Mouse (Mus musculus) cortical plate, adult 2 months (tissue): ENCODE results near the gene Tmem198b. TPM values are rescaled to one million over a fixed set of nuclear protein-coding genes. Genes with fewer than 3 reads are reported as not detected.

Source experiments
- H3K27ac ChIP-seq: fragments of 200-500 bp; 2 replicates; pipeline ENCODE4 v1.5.1; 2012; ENCODE audit warnings: low read length, control low read depth, inconsistent platforms; ENCODE audit not compliant: insufficient read depth
- H3K4me1 ChIP-seq: fragments of 200-500 bp; 2 replicates; pipeline ENCODE4 v1.6.1; 2011; ENCODE audit warnings: low read length; ENCODE audit not compliant: control insufficient read depth, insufficient read depth
- H3K4me3 ChIP-seq: fragments of 200-500 bp; 2 replicates; pipeline ENCODE4 v1.5.1; 2011; ENCODE audit warnings: mild to moderate bottlenecking, low read length, control low read depth; ENCODE audit not compliant: insufficient read depth
- CTCF ChIP-seq: fragments of 200-500 bp; IDR thresholded peaks from 2 replicates; pipeline ENCODE4 v1.5.1; 2011; ENCODE audit warnings: mild to moderate bottlenecking, control low read depth, low read length; ENCODE audit not compliant: insufficient read depth; ENCODE audit errors: extremely low read depth
- POLR2A ChIP-seq: fragments of 200-500 bp; IDR thresholded peaks from 2 replicates; pipeline ENCODE4 v1.6.1; 2011; ENCODE audit warnings: mild to moderate bottlenecking, low read length, control low read depth; ENCODE audit not compliant: insufficient read depth; ENCODE audit errors: extremely low read depth
- polyA plus RNA-seq: library from polyadenylated mRNA; depleted of rRNA; stranded (reverse); fragments of >200 nt; gene quantifications from 2 replicates; pipeline ENCODE4 v1.2.3, GENCODE M21; 2012; rRNA removed

The Tmem198b gene
- polyA plus RNA-seq, 1 experiment, result 12.7 TPM

DNA sequence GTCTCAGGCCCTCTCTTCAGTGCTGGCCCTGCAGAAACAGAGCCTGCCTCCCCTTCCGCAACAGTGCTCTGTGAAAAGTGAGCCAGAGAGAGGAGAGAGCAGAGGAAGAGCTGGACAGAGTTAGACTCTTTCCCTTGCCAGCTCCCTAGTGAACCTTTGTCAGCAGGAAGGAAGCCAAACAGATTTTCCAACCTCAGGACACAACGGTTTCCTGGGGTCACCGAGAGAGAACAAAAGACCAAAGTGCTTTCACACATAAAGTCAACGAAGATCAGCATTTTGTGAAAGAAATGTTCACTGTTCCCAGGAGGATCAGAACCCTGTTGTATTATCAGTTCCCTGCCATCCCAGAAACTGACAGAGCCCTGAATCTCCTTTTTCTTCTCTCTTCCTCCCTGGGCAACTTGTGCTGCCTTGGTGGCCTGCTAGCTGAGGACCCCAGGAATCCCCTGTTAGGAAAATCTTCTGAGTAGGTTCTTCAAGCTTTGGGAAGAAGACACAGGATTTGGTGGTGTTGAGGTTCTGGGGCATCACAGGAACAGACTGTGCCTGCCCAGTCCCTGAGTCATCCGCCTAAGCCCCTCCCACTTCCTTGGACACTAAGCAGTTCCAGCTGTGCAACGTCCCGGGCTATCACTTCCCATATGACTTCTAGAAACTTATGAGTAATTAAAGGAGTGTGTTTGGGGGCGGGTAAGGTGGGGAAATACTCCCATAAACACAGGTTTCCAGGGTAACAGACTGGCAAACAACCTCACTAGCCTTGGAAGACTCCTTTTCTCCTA lies 25.0 kb downstream of the Tmem198b start:
- Histone ChIP-seq H3K4me1 (no peaks in the 10 kb centered on the region), H3K27ac (peak overlapping the region; percentile 35; the same call in 1 of the 2 replicates), H3K4me3 (no peak overlapping the region)
- no peak for TF ChIP-seq CTCF

DNA sequence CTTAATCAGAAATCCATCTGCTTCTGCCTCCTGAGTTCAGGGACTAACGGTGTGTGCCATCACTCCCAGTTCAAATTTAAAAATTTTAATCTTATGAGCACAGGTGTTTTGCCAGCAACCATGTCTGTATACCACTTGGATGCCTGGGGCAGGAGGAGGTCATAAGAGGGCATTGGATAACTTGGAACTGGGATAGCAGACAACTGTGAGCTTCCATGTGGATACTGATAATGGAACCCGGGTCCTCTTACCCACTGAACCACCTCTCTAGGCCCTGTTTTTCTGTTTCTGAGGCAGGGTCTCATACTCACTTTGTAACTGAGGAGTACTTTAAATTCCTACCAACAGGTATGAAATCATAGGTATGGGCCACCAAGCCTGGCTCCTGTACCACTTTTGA lies 25.7 kb downstream of the Tmem198b start:
- Histone ChIP-seq H3K4me3 (no peak overlapping the region), H3K27ac (no peak overlapping the region), H3K4me1 (no peaks in the 10 kb centered on the region)
- TF ChIP-seq POLR2A (no peak), CTCF (no peak)

DNA sequence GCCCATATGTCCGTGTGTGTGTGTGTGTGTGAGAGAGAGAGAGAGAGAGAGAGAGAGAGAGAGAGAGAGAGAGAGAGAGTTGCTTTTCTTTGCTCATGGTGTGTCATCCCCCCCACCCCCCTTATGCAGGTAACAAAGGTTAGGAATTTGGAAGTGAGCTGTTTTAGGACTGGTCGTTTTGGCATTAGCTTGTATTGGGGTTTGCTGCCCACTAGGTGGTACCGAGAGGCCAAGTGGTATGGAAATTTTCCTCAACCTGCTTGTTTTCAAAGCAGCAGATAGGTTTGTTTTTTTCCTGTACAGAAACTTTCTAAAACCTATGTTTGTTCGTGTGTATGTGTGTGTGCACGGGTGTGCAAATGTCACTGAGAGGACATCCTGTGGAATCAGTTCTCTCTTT lies 30.5 kb downstream of the Tmem198b start:
- Histone ChIP-seq H3K27ac (no peak overlapping the region), H3K4me3 (no peak overlapping the region), H3K4me1 (no peaks in the 10 kb centered on the region)
- TF ChIP-seq POLR2A (no peak), CTCF (no peak)

DNA sequence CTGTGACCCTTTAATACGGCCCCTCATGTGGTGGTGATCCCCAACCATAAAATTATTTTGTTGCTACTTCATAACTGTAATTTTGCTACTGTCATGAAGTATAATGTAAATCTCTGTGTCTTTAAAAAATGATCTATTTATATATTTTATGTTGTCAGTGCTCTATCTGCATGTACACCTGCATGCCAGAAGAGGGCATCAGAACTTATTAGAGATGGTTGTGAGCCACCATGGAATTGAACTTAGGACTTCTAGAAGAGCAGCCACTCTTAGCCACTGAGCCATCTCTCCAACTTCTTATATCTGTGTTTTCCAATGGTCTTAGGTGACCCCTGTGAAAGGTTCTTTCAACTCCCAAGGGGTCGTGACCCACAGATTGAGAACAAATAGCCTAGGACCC lies 31.3 kb downstream of the Tmem198b start:
- Histone ChIP-seq H3K27ac (no peak overlapping the region), H3K4me1 (no peaks in the 10 kb centered on the region), H3K4me3 (no peak overlapping the region)
- TF ChIP-seq POLR2A (no peak), CTCF (no peak)

Other genes starting within 250 kb of the Tmem198b start
- gene Pa2g4, start 238.4 kb downstream of the Tmem198b start, polyA plus RNA-seq, result 67.5 and 71.0 TPM in 2 replicates
- 7.6 and 9.1 TPM in 2 replicates for gene Erbb3, start 214.7 kb downstream of the Tmem198b start, polyA plus RNA-seq
- 354 and 390 TPM in 2 replicates for gene Rps26, start 177.6 kb downstream of the Tmem198b start, polyA plus RNA-seq
- 8.3 and 9.2 TPM in 2 replicates for gene Ikzf4, start 158.4 kb downstream of the Tmem198b start, polyA plus RNA-seq
- 11.3 and 12.1 TPM in 2 replicates for gene Suox, start 130.3 kb downstream of the Tmem198b start, polyA plus RNA-seq
- 120 and 125 TPM in 2 replicates for gene Rab5b, start 108.1 kb downstream of the Tmem198b start, polyA plus RNA-seq
- gene Pmel, start 100.2 kb downstream of the Tmem198b start, polyA plus RNA-seq, result 0.61 and 0.66 TPM in 2 replicates
- 4.5 and 4.6 TPM in 2 replicates for gene Cdk2, start 99.3 kb downstream of the Tmem198b start, polyA plus RNA-seq
- gene Dgka, start 59.5 kb downstream of the Tmem198b start, polyA plus RNA-seq, result 13.2 and 15.5 TPM in 2 replicates
- gene Pym1, start 56.5 kb downstream of the Tmem198b start, polyA plus RNA-seq, result 39.4 and 41.1 TPM in 2 replicates
- 0.38 and 0.57 TPM in 2 replicates for gene Mmp19, start 13.5 kb downstream of the Tmem198b start, polyA plus RNA-seq
- gene Dnajc14, start 308 bp downstream of the Tmem198b start, polyA plus RNA-seq, result 23.0 and 23.9 TPM in 2 replicates
- gene Sarnp, start 13.0 kb upstream of the Tmem198b start, polyA plus RNA-seq, result 50.1 and 53.4 TPM in 2 replicates
- gene Ormdl2, start 17.3 kb upstream of the Tmem198b start, polyA plus RNA-seq, result 18.3 and 20.3 TPM in 2 replicates
- gene Gdf11, start 87.3 kb upstream of the Tmem198b start, polyA plus RNA-seq, result 7.2 TPM in 2 replicates
- gene Cd63, start 96.6 kb upstream of the Tmem198b start, polyA plus RNA-seq, result 76.2 and 79.5 TPM in 2 replicates
- 12.7 and 13.0 TPM in 2 replicates for gene Rdh5, start 118.5 kb upstream of the Tmem198b start, polyA plus RNA-seq
- 221 and 224 TPM in 2 replicates for gene Bloc1s1, start 119.7 kb upstream of the Tmem198b start, polyA plus RNA-seq
- gene Itga7, start 129.4 kb upstream of the Tmem198b start, polyA plus RNA-seq, result 24.3 and 24.9 TPM in 2 replicates
- gene Mettl7b, start 156.6 kb upstream of the Tmem198b start, polyA plus RNA-seq, result not detected in 2 replicates
- not detected in 2 replicates for gene Olfr9, start 185.1 kb upstream of the Tmem198b start, polyA plus RNA-seq
- not detected in 2 replicates for gene Olfr763, start 206.4 kb upstream of the Tmem198b start, polyA plus RNA-seq
- gene Olfr764-ps1, start 235.5 kb upstream of the Tmem198b start, polyA plus RNA-seq, result not detected in 2 replicates
- not detected in 2 replicates for gene Olfr765, start 245.6 kb upstream of the Tmem198b start, polyA plus RNA-seq